Mouse (Mus musculus) cerebellum, adult 2 months (tissue): Measurements from ENCODE around the gene Scube2.

Experiments used
- CTCF ChIP-seq: fragments of 200-500 bp; IDR thresholded peaks from 2 replicates; pipeline ENCODE4 v1.5.1; 2011; ENCODE audit warnings: low read depth, mild to moderate bottlenecking, control low read depth, low read length, moderate library complexity, borderline replicate concordance; ENCODE audit not compliant: insufficient read depth
- POLR2A ChIP-seq: fragments of 200-500 bp; IDR thresholded peaks from 2 replicates; pipeline ENCODE4 v1.6.1; 2011; ENCODE audit warnings: low read length, control low read depth, borderline replicate concordance; ENCODE audit not compliant: insufficient read depth

DNA sequence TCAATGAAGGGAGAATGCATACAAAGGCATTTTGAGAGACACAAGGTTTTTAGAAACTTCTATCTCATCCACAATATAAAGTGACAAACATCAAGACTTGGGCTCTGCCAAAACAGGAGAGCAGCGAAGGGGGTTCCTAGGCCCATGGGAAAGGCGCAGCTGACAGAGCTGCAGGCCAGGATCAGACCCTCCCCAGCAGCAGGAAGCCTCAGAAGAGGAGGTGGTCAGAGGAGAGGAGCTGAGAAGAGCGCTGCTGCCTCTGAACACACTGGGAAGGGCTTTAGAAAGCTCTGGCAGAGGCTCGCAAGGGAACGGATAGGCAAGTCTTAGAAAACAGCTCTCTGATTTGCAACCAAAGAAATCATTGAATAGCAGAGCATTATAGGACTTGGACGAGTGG is 24.4 kb downstream of the Scube2 start:
- TF ChIP-seq CTCF (no peak), POLR2A (no peak)
